ENCODE assay signal across 9 mouse cellular contexts in genomic region chr1:72593340-72593951, GRCm38 (mm10). TPM values are rescaled to one million over a fixed set of nuclear protein-coding genes. Genes with fewer than 3 reads are reported as not detected.
DNase-seq lines count a peak whose midpoint lies in the region; ATAC-seq and TF ChIP-seq lines count a peak whose summit lies in the region.
"Had no signal": no experiment of that assay in that cellular context is flagged by ENCODE, and none has a peak within 500 bp of the region (broad histone marks: within the 10 kb centered on the region; RNA-seq: fewer than 3 reads in every experiment).

No protein-coding gene starts in this region.

- H3K4me1 ChIP-seq in forebrain, postnatal 0 days (ENCODE audit: insufficient read depth), result peaks cover 4% of the 10 kb centered on the region; the same call in 1 of the 2 replicates
- H3K4me1 ChIP-seq in intestine, postnatal 0 days (replicated peaks; ENCODE audit: control insufficient read depth, insufficient read depth, low read length), result no peaks in the 10 kb centered on the region

- ATAC-seq in forebrain, postnatal 0 days, result peak; percentile 83
- no peak for ATAC-seq in intestine, postnatal 0 days
- no peak for ATAC-seq in CD4-positive, CD25-positive, alpha-beta regulatory T cell, adult 4 months

- peak; percentile 20 for DNase-seq in ES-CJ7 (ENCODE audit: low read depth, low spot score)
- DNase-seq in adrenal gland, adult 8-10 months, result peak; percentile 83
- peak; percentile 58 for DNase-seq in forebrain, postnatal 0 days
- DNase-seq in heart, postnatal 4 days, result peak; percentile 75
- DNase-seq in left cerebral cortex, adult 8-10 months (ENCODE audit: low spot score in 2 of 2), result peak; percentile 54 to 86
- peak; percentile 78 to 79 for DNase-seq in right cerebral cortex, adult 2 months (ENCODE audit: low spot score in 2 of 2)

- H3K9ac ChIP-seq in forebrain, postnatal 0 days, result no peak overlapping the region
- no peak overlapping the region for H3K9ac ChIP-seq in intestine, postnatal 0 days (ENCODE audit: low read depth, low read length)
- H3K9ac ChIP-seq: liver, embryonic 14.5 days had no signal

- H3K4me3 ChIP-seq in forebrain, postnatal 0 days (ENCODE audit: low read depth, low read length), result no peak overlapping the region
- no peak overlapping the region for H3K4me3 ChIP-seq in intestine, postnatal 0 days (ENCODE audit: low read depth, low read length)

- peaks cover 68% of the 10 kb centered on the region for H3K36me3 ChIP-seq in forebrain, postnatal 0 days (ENCODE audit: insufficient read depth)
- H3K36me3 ChIP-seq in intestine, postnatal 0 days (ENCODE audit: control insufficient read depth, insufficient read depth), result peaks cover 63% of the 10 kb centered on the region

- 50% methylated on average over 20 of the region's 20 CpGs for WGBS in forebrain, postnatal 0 days
- WGBS in intestine, postnatal 0 days, result 66% methylated on average over 20 of the region's 20 CpGs

- 0 out of 2 replicates have a peak overlapping the region, but pooled peaks have one; percentile 57 for H3K27ac ChIP-seq in forebrain, postnatal 0 days (ENCODE audit: low read depth, low read length)
- H3K27ac ChIP-seq in intestine, postnatal 0 days (ENCODE audit: low read depth, low read length), result no peak overlapping the region
- H3K27ac ChIP-seq: liver, embryonic 14.5 days had no signal

- no peaks in the 10 kb centered on the region for H3K27me3 ChIP-seq in forebrain, postnatal 0 days (ENCODE audit: insufficient read depth, low read length)
- no peaks in the 10 kb centered on the region for H3K27me3 ChIP-seq in intestine, postnatal 0 days (replicated peaks; ENCODE audit: control insufficient read depth, insufficient read depth, low read length)

- H3K9me3 ChIP-seq in forebrain, postnatal 0 days (ENCODE audit: low read length), result no peaks in the 10 kb centered on the region
- no peaks in the 10 kb centered on the region for H3K9me3 ChIP-seq in intestine, postnatal 0 days (ENCODE audit: control insufficient read depth)

- no peak overlapping the region for H3K4me2 ChIP-seq in forebrain, postnatal 0 days (ENCODE audit: low read depth)
- H3K4me2 ChIP-seq in intestine, postnatal 0 days (replicated peaks; ENCODE audit: low read depth), result no peak overlapping the region

- 0 out of 2 replicates have a peak, but pooled peaks have one; percentile 14 for TF ChIP-seq CTCF in forebrain, postnatal 0 days (IDR thresholded peaks at IDR 0.05; ENCODE audit: low read depth)
- TF ChIP-seq CTCF in intestine, postnatal 0 days (IDR thresholded peaks at IDR 0.05; ENCODE audit: low read depth), result no peak

RNA-seq across cellular contexts. Expression of gene Smarcal1, which starts 10.4 kb away (rescaled TPM):
- total RNA-seq in adrenal gland, adult 8-10 months (2022), result 10 to 100 TPM; 59.2 to 75.5 (median 64.6) TPM
- total RNA-seq in forebrain, postnatal 0 days (2014; rRNA removed), result 40.9 and 43.7 TPM in 2 replicates
- polyA plus RNA-seq in forebrain, postnatal 0 days (2015; fragmentation: Nextera tagmentation; extraction: Ambion mirVana), result 16.2 and 19.0 TPM in 2 replicates
- total RNA-seq in heart, postnatal 4 days (2021), result 10 to 100 TPM; 32.3 to 34.7 TPM
- total RNA-seq in left cerebral cortex, adult 8-10 months (2022), result 10 to 100 TPM; 60.7 to 79.0 (median 68.4) TPM
- 4.6 and 5.4 TPM in 2 replicates for polyA plus RNA-seq in intestine, postnatal 0 days (2015; fragmentation: Nextera tagmentation; extraction: Ambion mirVana)
- polyA plus RNA-seq in CD4-positive, CD25-positive, alpha-beta regulatory T cell, adult 4 months (2017; shearing (Covaris generic)), result 10 to 100 TPM; 13.9 to 21.5 TPM

RNA-seq across cellular contexts. Expression of gene March4, which starts 56.7 kb away (rescaled TPM):
- 1 to 10 TPM in 1 of 4 experiments, under 1 TPM in 3; 0.35 to 1.0 (median 0.79) TPM for total RNA-seq in adrenal gland, adult 8-10 months (2022)
- total RNA-seq in forebrain, postnatal 0 days (2014; rRNA removed), result 31.2 and 33.2 TPM in 2 replicates
- polyA plus RNA-seq in forebrain, postnatal 0 days (2015; fragmentation: Nextera tagmentation; extraction: Ambion mirVana), result 6.5 and 9.4 TPM in 2 replicates
- total RNA-seq in heart, postnatal 4 days (2021), result not detected
- total RNA-seq in left cerebral cortex, adult 8-10 months (2022), result 10 to 100 TPM; 15.0 to 17.9 (median 16.3) TPM
- 0.12 and 0.20 TPM in 2 replicates for polyA plus RNA-seq in intestine, postnatal 0 days (2015; fragmentation: Nextera tagmentation; extraction: Ambion mirVana)
- polyA plus RNA-seq in CD4-positive, CD25-positive, alpha-beta regulatory T cell, adult 4 months (2017; shearing (Covaris generic)), result not detected
- polyA plus RNA-seq: liver, embryonic 14.5 days had no signal

Comparison
In these comparisons a context has a peak if more than half of its experiments do, and no peak if none do; other contexts are left out.
1. DNase-seq: peak in every context shown above with its lines; median percentile 83 in adrenal gland, adult 8-10 months; 78 in right cerebral cortex, adult 2 months; 75 in heart, postnatal 4 days; 70 in left cerebral cortex, adult 8-10 months; 58 in forebrain, postnatal 0 days; 20 in ES-CJ7.
2. RNA of gene March4, which starts 56.7 kb away (total RNA-seq): 31.2 to 33.2 TPM in forebrain, postnatal 0 days and 15.0 to 17.9 TPM in left cerebral cortex, adult 8-10 months; 0.35 to 1.0 TPM in adrenal gland, adult 8-10 months and not detected in heart, postnatal 4 days; every median in the first group is over 4 times any median in the second.